Mouse (Mus musculus) embryonic facial prominence, embryonic 13.5 days (tissue): ENCODE data around the gene Lgals12. TPM values are rescaled to one million over a fixed set of nuclear protein-coding genes. Genes with fewer than 3 reads are reported as not detected.

Experiments
- ATAC-seq: fragments of 200-750 bp; cut with Nextera tagmentation; 2 replicates; pipeline ENCODE4 v1.8.0; 2017; ENCODE audit warnings: low read depth; ENCODE audit not compliant: insufficient number of reproducible peaks, insufficient read depth, low FRiP score, low TSS enrichment
- H3K27ac ChIP-seq: fragments of 300-500 bp; sonication (generic); 2 replicates; pipeline ENCODE4 v1.5.1; 2015; ENCODE audit warnings: moderate library complexity, mild to moderate bottlenecking, inconsistent platforms
- H3K27me3 ChIP-seq: fragments of 300-500 bp; sonication (generic); 2 replicates; pipeline ENCODE4 v1.6.1; 2015; ENCODE audit warnings: mild to moderate bottlenecking, inconsistent platforms
- H3K36me3 ChIP-seq: fragments of 300-500 bp; sonication (generic); 2 replicates; pipeline ENCODE4 v1.6.1; 2015; ENCODE audit warnings: mild to moderate bottlenecking, inconsistent platforms
- H3K4me1 ChIP-seq: fragments of 300-500 bp; sonication (generic); 2 replicates; pipeline ENCODE4 v1.6.1; 2015; ENCODE audit warnings: inconsistent platforms
- H3K4me2 ChIP-seq: fragments of 300-500 bp; sonication (generic); 2 replicates; pipeline ENCODE4 v1.6.1; 2015; ENCODE audit warnings: moderate library complexity, mild to moderate bottlenecking, inconsistent platforms
- H3K4me3 ChIP-seq: fragments of 300-500 bp; sonication (generic); 2 replicates; pipeline ENCODE4 v1.5.1; 2015; ENCODE audit warnings: mild to moderate bottlenecking, inconsistent platforms
- H3K9ac ChIP-seq: fragments of 300-500 bp; sonication (generic); 2 replicates; pipeline ENCODE4 v1.6.1; 2015; ENCODE audit warnings: mild to moderate bottlenecking, inconsistent platforms
- H3K9me3 ChIP-seq: fragments of 300-500 bp; sonication (generic); 2 replicates; pipeline ENCODE4 v1.6.1; 2016; ENCODE audit warnings: inconsistent platforms
- WGBS: fragments of 180-500 bp; shearing (Covaris S2); methylation state at CpG from one replicate; pipeline ENCODE4 v1.1.7; 2015; ENCODE audit warnings: mixed read lengths; 5-methylcytosine and 5-hydroxymethylcytosine counted together
- polyA plus RNA-seq: library from polyadenylated mRNA; unstranded; fragments of >200 nt; fragmentation: Nextera tagmentation; extraction: Ambion mirVana; gene quantifications from 2 replicates; pipeline ENCODE4 v1.2.1, GENCODE M21; 2015

The Lgals12 gene
- 0.45 and 0.65 TPM in 2 replicates for polyA plus RNA-seq

- Histone ChIP-seq H3K4me1 (peaks cover 29% of the 10 kb centered on the region), H3K9me3 (no peaks in the 10 kb centered on the region), H3K4me2 (peak within 1 kb of the TSS; percentile 71), H3K36me3 (no peaks in the 10 kb centered on the region), H3K9ac (peak within 1 kb of the TSS; percentile 61), H3K27me3 (peaks cover 8% of the 10 kb centered on the region; the same call in 1 of the 2 replicates), H3K4me3 (peak within 1 kb of the TSS; percentile 32), H3K27ac (peak within 1 kb of the TSS; percentile 72)
- WGBS = 4% methylated on average over 15 of the region's 15 CpGs
- peak; percentile 45; the same call in 1 of the 2 replicates for ATAC-seq
These were observed at the start of gene Lgals12 for GRCm38 (mm10) chr19:7606801-7607689. TSS of gene Lgals12 (minus strand) at chr19:7607193.

- H3K36me3 ChIP-seq = no peaks in the 10 kb centered on the region
- no peaks in the 10 kb centered on the region for H3K9me3 ChIP-seq
- no peak overlapping the region for H3K4me3 ChIP-seq
- H3K27me3 ChIP-seq = no peaks in the 10 kb centered on the region
- H3K4me1 ChIP-seq = no peaks in the 10 kb centered on the region
- H3K27ac ChIP-seq = no peak overlapping the region
- no peak for ATAC-seq
- no peak overlapping the region for H3K9ac ChIP-seq
- 76% methylated on average over 8 of the region's 8 CpGs for WGBS
- H3K4me2 ChIP-seq = no peak overlapping the region
These were observed 42.1 kb upstream of the Lgals12 start for GRCm38 (mm10) chr19:7648913-7649666.

GRCm38 (mm10) chr19:7633786-7634185 lies 26.8 kb upstream of the Lgals12 start:
- ATAC-seq = no peak
- 77% methylated on average over 1 of the region's 1 CpGs for WGBS

GRCm38 (mm10) chr19:7633021-7633420 lies 26.0 kb upstream of the Lgals12 start:
- Histone ChIP-seq H3K27me3 (no peaks in the 10 kb centered on the region), H3K9me3 (no peaks in the 10 kb centered on the region), H3K4me3 (no peak overlapping the region), H3K36me3 (no peaks in the 10 kb centered on the region), H3K27ac (no peak overlapping the region), H3K4me1 (no peaks in the 10 kb centered on the region), H3K9ac (no peak overlapping the region), H3K4me2 (no peak overlapping the region)
- ATAC-seq = no peak

More at GRCm38 (mm10) chr19:7633786-7634185, 26.8 kb upstream of the Lgals12 start:
- Histone ChIP-seq H3K4me3 (no peak overlapping the region), H3K4me2 (no peak overlapping the region), H3K9me3 (no peaks in the 10 kb centered on the region), H3K36me3 (no peaks in the 10 kb centered on the region), H3K4me1 (no peaks in the 10 kb centered on the region), H3K9ac (no peak overlapping the region), H3K27ac (no peak overlapping the region), H3K27me3 (no peaks in the 10 kb centered on the region)

- H3K36me3 ChIP-seq = no peaks in the 10 kb centered on the region
- H3K4me3 ChIP-seq = no peak overlapping the region
- H3K9ac ChIP-seq = no peak overlapping the region
- H3K4me1 ChIP-seq = peaks cover 10% of the 10 kb centered on the region; the same call in 1 of the 2 replicates
- WGBS = 44% methylated on average over 7 of the region's 7 CpGs
- no peaks in the 10 kb centered on the region for H3K9me3 ChIP-seq
- H3K4me2 ChIP-seq = no peak overlapping the region
- ATAC-seq = no peak
- H3K27ac ChIP-seq = no peak overlapping the region
- no peaks in the 10 kb centered on the region; the same call in 1 of the 2 replicates for H3K27me3 ChIP-seq
These were observed 10.7 kb upstream of the Lgals12 start for GRCm38 (mm10) chr19:7617696-7618095.

- no peak overlapping the region for H3K4me2 ChIP-seq
- H3K9ac ChIP-seq = no peak overlapping the region
- no peak overlapping the region for H3K27ac ChIP-seq
- 42% methylated on average over 3 of the region's 3 CpGs for WGBS
- H3K9me3 ChIP-seq = no peaks in the 10 kb centered on the region
- H3K36me3 ChIP-seq = no peaks in the 10 kb centered on the region
- H3K27me3 ChIP-seq = no peaks in the 10 kb centered on the region; the same call in 1 of the 2 replicates
- 0 out of 2 replicates have a peak, but pooled peaks have one; percentile 53 for ATAC-seq
- H3K4me3 ChIP-seq = no peak overlapping the region
- peaks cover 10% of the 10 kb centered on the region for H3K4me1 ChIP-seq
These were observed 10.1 kb upstream of the Lgals12 start for GRCm38 (mm10) chr19:7617085-7617484.

- ATAC-seq = no peak
- Histone ChIP-seq H3K27ac (no peak overlapping the region), H3K4me3 (no peak overlapping the region), H3K4me1 (peaks cover 15% of the 10 kb centered on the region), H3K27me3 (peaks cover 6% of the 10 kb centered on the region), H3K36me3 (no peaks in the 10 kb centered on the region), H3K9ac (no peak overlapping the region), H3K9me3 (no peaks in the 10 kb centered on the region), H3K4me2 (no peak overlapping the region)
- WGBS = 74% methylated on average over 5 of the region's 5 CpGs
These were observed 9.4 kb upstream of the Lgals12 start for GRCm38 (mm10) chr19:7616231-7616930.

GRCm38 (mm10) chr19:7613151-7613550 lies 6.2 kb upstream of the Lgals12 start:
- Histone ChIP-seq H3K27ac (no peak overlapping the region), H3K4me2 (no peak overlapping the region), H3K9me3 (no peaks in the 10 kb centered on the region), H3K4me3 (no peak overlapping the region), H3K9ac (no peak overlapping the region), H3K27me3 (peaks cover 8% of the 10 kb centered on the region), H3K36me3 (no peaks in the 10 kb centered on the region), H3K4me1 (peaks cover 17% of the 10 kb centered on the region)
- 84% methylated on average over 7 of the region's 7 CpGs for WGBS
- ATAC-seq = no peak

GRCm38 (mm10) chr19:7611942-7612757 lies 5.2 kb upstream of the Lgals12 start, which contains the start of gene Hrasls5:
TSS of gene Hrasls5 (plus strand) at chr19:7612541.
- Histone ChIP-seq H3K27ac (no peak within 1 kb of the TSS), H3K9ac (peak within 1 kb of the TSS; percentile 68), H3K27me3 (peaks cover 8% of the 10 kb centered on the region), H3K4me3 (peak within 1 kb of the TSS; percentile 46), H3K9me3 (no peaks in the 10 kb centered on the region), H3K4me1 (peaks cover 25% of the 10 kb centered on the region), H3K36me3 (no peaks in the 10 kb centered on the region), H3K4me2 (peak within 1 kb of the TSS; percentile 87)
- no peak for ATAC-seq
- WGBS = 2% methylated on average over 54 of the region's 54 CpGs

- peaks cover 30% of the 10 kb centered on the region for H3K4me1 ChIP-seq
- H3K36me3 ChIP-seq = no peaks in the 10 kb centered on the region
- H3K4me3 ChIP-seq = no peak overlapping the region
- WGBS = 75% methylated on average over 7 of the region's 7 CpGs
- no peaks in the 10 kb centered on the region for H3K9me3 ChIP-seq
- peaks cover 8% of the 10 kb centered on the region; the same call in 1 of the 2 replicates for H3K27me3 ChIP-seq
- peak overlapping the region; percentile 72 for H3K27ac ChIP-seq
- peak overlapping the region; percentile 71; the same call in 1 of the 2 replicates for H3K4me2 ChIP-seq
- no peak for ATAC-seq
- H3K9ac ChIP-seq = no peak overlapping the region
These were observed 753 bp upstream of the Lgals12 start for GRCm38 (mm10) chr19:7607690-7608201.
